Mouse (Mus musculus) kidney, postnatal 14 days (tissue): ENCODE measurements around the gene Bscl2.

Experiments used
- DNase-seq: peaks from one replicate; pipeline ENCODE4 v3.0.0; 2022; ENCODE audit warnings: mixed read lengths

Bscl2 gene

DNA sequence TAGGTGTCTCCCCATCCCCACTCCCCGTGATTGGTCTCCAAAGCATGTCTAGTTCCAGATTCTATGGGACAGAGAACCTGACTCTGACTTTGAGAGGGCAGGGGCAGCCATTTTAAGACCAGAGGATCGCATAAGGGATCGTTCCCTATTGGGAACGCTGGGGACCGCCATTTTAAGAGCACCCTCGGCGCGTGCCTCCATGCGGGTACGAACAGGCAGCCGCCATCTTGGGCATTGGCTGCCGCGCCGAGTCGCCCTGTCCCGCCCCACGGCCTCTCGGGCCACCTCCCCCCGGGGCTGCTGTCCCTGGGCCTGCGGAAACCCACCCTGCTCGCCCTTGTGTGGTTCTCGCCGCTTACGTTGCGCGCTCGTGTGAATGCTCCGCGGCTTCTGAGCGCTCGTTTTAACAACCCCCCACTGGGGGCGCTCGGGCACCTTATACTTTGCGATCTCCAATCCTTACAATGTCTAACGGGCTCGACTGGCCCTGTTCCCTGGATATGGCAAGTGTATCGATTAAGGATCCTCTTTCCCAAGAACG is at the start of gene Bscl2:
Gene Bscl2, plus strand, starts transcription at position 217 of the 541 bp plus-strand sequence.
- peak; percentile 89 for DNase-seq

GRCm38 (mm10) chr19:8788521-8788920 is 48.7 kb upstream of the Bscl2 start:
- DNase-seq: no peak

GRCm38 (mm10) chr19:8789171-8789570 is 48.1 kb upstream of the Bscl2 start:
- no peak for DNase-seq

GRCm38 (mm10) chr19:8790171-8790570 is 47.1 kb upstream of the Bscl2 start:
- DNase-seq: no peak

DNA sequence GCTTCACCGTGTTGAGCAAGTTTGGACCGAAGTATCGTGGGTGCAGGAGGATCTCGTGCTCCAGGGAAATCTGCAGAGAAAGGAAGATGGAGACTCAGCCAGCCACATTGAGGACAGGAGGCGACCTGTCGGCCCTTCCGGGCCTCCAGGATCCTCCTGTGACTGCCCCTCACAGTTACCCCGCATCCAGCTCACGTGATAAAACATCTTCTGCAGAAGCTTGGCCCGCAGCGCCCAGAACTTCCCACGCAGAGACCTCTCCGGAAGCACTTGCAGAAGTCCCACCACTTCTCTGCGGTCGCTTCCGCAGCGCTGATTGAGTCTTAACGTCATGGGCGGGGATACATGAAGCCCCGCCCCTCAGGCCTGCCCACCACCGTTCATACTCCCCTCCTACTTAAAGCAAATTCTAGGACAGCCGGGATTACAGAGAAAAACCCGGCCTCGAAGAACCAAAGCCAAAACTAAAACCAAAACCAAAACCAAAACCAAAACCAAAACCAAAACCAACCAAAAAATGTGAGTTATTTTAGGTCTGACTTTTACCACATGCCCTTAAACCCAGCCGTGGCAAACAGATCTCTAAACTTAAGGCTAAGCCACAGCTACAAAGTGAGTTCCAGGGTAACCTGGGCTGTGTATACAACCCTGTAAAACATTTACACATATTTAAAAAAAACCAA is 38.9 kb upstream of the Bscl2 start, which contains the start of gene Polr2g:
Gene Polr2g, minus strand, starts transcription at position 314 of the 683 bp plus-strand sequence.
- peak; percentile 95 for DNase-seq

GRCm38 (mm10) chr19:8798947-8799315 is 38.3 kb upstream of the Bscl2 start:
- no peak for DNase-seq

DNA sequence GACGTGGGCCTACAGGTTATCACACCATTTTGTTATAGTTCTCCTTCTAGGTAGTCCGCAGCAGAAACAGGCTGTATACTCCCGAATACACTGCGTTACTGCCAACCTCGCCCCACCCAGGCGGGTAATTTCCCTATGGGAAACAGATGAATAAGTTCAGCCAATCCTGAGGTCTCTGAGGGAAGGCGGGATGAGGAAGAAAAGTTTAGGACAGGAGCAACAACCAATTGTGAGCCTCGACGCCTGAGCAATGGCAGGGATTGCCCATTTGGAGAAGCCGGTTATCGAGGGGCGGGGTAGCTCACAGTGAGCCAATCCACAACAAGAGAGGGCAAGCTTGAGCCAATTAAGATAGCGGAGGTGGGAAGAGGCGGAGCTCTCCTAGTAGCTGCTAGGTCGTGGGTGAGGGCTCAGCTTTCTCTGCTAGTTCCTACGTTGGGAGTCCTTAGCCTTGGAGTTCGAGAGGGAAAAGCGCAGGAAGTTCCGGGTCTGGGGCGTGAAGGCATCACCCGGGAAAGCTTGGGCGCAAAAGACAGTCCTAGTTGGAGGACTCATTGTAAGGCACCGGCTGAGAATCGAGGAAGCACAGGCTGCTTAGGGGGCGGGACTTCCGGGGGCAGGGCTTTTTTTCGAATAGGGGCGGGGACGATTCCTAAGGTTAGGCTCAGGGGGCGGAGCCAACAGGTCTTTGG is 35.0 kb upstream of the Bscl2 start, which contains the start of gene Zbtb3:
Gene Zbtb3, plus strand, starts transcription at position 426 of the 692 bp plus-strand sequence.
- peak; percentile 97 for DNase-seq

DNA sequence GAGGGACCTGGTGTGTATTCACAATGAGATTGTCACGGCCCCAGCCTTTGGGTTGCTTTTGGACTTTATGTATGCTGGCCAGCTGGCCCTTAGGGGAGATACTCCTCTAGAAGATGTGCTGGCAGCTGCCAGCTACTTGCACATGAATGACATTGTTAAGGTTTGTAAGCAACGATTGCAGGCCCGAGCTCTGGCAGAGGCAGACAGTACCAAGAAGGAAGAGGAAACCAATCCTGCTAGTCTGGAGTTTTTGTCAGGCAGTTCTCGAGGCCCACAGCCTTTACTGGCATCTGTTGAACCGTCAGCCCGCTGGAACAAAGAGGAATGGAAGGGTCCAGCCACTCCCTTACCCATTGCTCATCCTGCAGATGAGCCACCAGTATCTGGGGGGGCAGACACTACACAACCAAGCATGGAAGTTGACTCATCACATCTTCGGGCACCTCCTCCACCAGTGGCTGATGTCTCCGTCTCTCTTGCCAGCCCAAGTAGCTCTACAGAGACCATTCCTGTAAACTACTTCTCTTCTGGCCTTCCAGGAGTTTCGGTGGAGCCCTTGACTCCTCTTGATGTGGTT is 34.0 kb upstream of the Bscl2 start:
- no peak for DNase-seq

DNA sequence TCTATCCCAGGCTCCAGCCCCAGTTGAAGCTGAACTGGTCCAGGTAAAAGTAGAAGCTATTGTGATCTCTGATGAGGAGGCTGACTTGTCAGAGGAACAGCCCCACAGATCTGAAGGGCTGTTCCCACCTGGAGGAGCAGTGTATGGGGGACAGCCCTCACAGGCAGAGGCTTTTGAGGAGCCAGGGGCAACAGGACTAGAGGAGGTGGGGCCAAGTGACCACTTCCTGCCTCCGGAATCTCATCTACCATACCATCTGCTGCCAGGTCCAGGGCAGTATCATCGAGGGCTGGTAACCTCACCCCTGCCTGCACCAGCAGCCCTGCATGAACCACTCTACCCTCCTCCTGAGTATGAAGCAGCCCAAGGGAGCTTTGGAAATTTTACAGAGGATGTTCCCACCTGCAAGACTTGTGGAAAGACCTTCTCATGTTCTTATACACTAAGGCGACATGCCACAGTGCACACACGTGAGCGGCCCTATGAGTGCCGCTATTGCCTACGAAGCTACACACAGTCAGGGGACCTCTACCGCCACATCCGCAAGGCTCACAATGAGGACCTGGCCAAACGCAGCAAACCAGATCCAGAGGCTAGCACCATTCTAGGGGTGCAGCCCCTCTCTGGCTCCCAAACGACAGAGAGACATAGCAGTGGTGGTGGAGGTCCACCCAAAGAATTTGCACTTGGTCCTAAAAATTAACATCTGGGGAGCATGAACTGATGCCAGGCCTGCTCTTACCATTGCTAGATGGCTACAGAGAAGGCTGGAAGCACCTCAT is 33.2 kb upstream of the Bscl2 start:
- DNase-seq: no peak

- no peak for DNase-seq
Measured at GRCm38 (mm10) chr19:8806810-8807209, 30.5 kb upstream of the Bscl2 start.

DNA sequence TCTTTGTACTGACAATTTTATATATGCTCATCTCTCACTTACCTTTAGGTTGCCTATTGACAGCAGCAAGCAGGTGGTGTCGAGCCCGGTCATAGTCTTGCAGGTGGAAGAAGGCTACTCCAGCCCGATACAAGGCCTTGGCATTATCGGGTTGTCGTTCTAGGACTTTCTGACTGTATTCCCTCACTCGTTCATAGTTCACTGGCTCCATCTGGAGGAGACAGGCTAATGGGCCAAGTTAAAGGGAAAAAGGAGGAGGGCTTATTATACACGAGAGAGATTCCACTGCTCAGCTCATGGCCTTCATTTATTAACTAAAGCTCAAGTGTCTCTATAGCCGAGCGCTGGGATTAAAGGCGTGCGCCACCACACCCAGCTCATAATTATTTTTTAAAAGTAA is 21.5 kb upstream of the Bscl2 start:
- peak; percentile 61 for DNase-seq

DNA sequence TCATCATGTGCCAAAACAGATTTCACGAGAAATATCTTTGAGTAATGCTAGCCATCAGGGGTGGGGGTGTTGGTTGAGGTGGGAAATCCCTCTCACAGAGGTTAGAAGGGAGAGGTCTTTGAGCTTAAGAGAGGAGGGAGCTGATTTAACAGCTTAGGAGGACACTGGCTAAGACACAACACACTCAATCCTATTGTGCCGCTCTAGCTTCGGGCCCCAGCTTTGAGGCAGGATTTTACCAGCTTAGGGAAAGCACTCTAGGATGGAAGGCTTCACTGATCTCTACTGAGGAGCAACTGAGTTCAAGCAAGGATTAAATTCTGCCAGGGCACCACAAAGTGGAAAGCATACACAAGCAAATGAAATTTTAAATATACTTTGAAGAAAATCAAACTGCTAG is 20.3 kb upstream of the Bscl2 start:
- no peak for DNase-seq

DNA sequence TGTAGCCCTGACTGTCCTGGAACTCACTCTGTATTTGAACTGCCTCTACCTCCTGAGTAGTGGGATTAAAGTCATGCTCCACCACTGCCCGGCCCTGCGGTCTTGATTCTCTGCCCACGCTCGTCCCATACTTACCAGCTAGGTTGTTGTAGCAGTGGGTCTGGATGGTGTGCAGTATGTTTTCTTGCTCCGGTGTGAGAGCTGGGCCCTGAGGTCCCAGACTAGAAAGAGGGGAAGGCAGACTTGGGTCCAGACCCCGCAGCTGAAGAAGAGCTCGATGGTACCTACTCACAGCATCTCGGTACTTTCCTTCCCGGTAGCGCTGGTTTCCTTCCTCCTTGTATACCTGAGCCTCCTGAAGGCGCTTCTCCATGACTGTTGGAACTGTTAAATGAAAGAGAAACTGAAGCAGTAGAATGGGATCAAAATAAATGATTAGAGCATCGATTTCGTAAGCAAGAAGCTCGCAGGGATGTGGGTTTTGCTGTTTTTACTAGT is 18.9 kb upstream of the Bscl2 start:
- DNase-seq: no peak

DNA sequence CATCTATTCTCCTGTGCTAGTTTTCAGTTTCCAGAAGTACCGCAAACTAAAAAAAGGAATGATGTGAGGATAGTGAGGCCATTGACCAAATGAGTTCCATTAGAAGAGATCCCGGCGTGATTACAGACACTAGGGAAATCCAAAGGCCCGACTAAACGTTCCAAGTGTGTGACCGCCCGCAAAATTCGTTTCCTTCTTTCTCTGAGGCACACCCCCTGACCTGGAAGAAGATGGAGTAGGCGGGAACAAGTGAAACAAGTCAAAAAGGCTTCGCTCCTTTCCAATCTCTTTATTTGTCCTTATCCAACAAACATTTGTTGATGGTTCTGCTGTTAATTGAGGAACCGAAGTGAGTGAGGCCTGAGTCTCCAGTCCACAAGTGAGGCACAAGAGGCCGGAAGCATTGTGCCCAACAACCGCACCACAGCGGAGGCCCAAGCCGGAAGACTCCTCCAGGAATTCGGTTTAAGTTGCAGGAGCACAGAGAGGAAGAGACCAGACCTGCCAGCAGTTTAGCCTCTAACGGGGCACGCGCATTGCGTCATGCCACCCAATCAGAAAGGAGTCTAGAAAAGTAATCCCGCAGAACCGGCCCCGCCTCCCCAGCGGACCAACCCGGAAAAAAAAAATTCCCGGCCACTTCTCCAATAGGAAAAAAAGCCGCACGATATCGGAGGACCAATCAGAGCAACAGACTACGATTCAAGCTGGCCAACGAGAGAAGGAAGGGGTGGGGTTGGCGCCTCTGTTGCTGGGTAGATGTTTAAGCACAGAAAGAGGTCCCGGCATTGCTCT is 18.3 kb upstream of the Bscl2 start, which contains the start of gene Ttc9c:
Gene Ttc9c, minus strand, starts transcription at position 533 of the 795 bp plus-strand sequence.
- DNase-seq: peak; percentile 99

- peak; percentile 99 for DNase-seq
Measured at GRCm38 (mm10) chr19:8819596-8820423, 17.5 kb upstream of the Bscl2 start, which contains the start of gene Hnrnpul2. TSS of gene Hnrnpul2 (plus strand) at chr19:8820010.

- DNase-seq: no peak
Measured at GRCm38 (mm10) chr19:8820424-8820956, 16.8 kb upstream of the Bscl2 start.

DNA sequence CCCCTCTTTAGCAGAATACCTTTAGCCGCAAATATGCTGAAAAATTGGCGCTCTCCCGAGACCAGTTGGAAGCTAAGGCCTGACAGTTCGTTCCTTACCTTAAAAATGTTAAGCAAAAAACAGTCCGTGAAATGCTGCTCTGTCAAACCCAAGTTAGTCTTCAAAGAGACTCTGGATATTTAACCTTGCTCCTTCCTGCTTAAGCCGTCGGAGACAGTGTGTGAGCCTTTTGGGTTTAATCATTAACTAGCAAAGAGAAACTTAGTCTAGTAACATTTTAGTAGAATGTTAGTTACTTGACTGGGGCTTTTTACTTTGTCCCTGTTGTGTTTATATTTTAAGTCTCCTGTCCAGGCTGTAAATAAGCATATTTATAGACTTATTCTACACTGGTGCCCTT is 16.1 kb upstream of the Bscl2 start:
- peak; percentile 53 for DNase-seq

DNA sequence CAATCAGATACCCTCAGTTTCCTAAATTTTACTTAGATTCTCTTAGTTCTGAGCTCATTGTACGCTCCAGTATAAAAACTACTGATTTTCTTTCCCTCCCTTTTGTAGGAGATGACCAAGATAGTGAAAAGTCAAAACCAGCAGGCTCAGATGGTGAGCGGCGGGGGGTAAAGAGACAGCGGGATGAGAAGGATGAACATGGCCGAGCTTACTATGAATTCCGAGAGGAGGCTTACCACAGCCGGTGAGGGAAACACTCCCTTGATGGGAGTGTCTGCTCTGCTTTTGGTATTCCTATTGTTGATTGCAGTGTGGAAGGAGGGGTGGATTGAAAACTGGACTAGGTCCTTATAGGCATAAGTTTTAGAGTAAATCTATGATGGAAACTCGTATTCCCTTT is 14.6 kb upstream of the Bscl2 start:
- no peak for DNase-seq

- DNase-seq: no peak
Measured at GRCm38 (mm10) chr19:8829660-8830059, 7.6 kb upstream of the Bscl2 start, which contains the start of gene AC129217.1. TSS of gene AC129217.1 (plus strand) at chr19:8829773.

- no peak for DNase-seq
Measured at GRCm38 (mm10) chr19:8830664-8831063, 6.6 kb upstream of the Bscl2 start.
